Mouse (Mus musculus) ES-E14 (cell line): Measurements from ENCODE around the gene Sh3pxd2a. TPM values are rescaled to one million over a fixed set of nuclear protein-coding genes. Genes with fewer than 3 reads are reported as not detected.

ENCODE experiments used
- DNase-seq: peaks from one replicate; pipeline ENCODE4 v3.0.0-alpha.2; 2013; ENCODE audit warnings: low read depth, low spot score
- H3K27ac ChIP-seq: 2 replicates; pipeline ENCODE4 v1.5.1; 2012; ENCODE audit warnings: low read depth, mild to moderate bottlenecking, low read length, moderate library complexity, mixed read lengths; ENCODE audit not compliant: poor library complexity, insufficient read depth, severe bottlenecking
- H3K36me3 ChIP-seq: 2 replicates; pipeline ENCODE4 v1.6.1; 2012; ENCODE audit warnings: mild to moderate bottlenecking, low read length, moderate library complexity, mixed read lengths; ENCODE audit not compliant: control insufficient read depth, poor library complexity, insufficient read depth, severe bottlenecking
- H3K4me1 ChIP-seq, 2 experiments: fragments of 150-350 bp in 1 of 2; sonication (generic) in 1 of 2; 2 replicates each; pipeline ENCODE4 v1.6.1; 2012; ENCODE audit warnings: low read length in 2 of 2, mild to moderate bottlenecking in 1 of 2, mixed read lengths in 1 of 2; ENCODE audit not compliant: control insufficient read depth in 2 of 2, insufficient read depth in 2 of 2, poor library complexity in 1 of 2
- H3K4me3 ChIP-seq, 2 experiments: fragments of 150-350 bp in 1 of 2; sonication (generic) in 1 of 2; 2 replicates each; pipeline ENCODE4 v1.5.1; 2012; ENCODE audit warnings: low read length in 2 of 2, low read depth in 1 of 2, mild to moderate bottlenecking in 1 of 2, mixed read lengths in 1 of 2; ENCODE audit not compliant: insufficient read depth in 1 of 2, poor library complexity in 1 of 2, severe bottlenecking in 1 of 2
- H3K9ac ChIP-seq: 2 replicates; pipeline ENCODE4 v1.6.1; 2012; ENCODE audit warnings: low read depth, mild to moderate bottlenecking, low read length, mixed read lengths; ENCODE audit not compliant: poor library complexity, insufficient read depth, severe bottlenecking
- H3K9me3 ChIP-seq: fragments of 150-350 bp; sonication (generic); 2 replicates; pipeline ENCODE4 v1.6.1; 2012; ENCODE audit warnings: low read depth, mild to moderate bottlenecking, low read length; ENCODE audit not compliant: control insufficient read depth, insufficient read depth
- CHD2 ChIP-seq: IDR thresholded peaks from 2 replicates; pipeline ENCODE4 v1.6.1; 2014; ENCODE audit warnings: mild to moderate bottlenecking, low read depth, low read length, inconsistent platforms
- HCFC1 ChIP-seq: IDR thresholded peaks from 2 replicates; pipeline ENCODE4 v1.6.1; 2012; ENCODE audit warnings: low read length, inconsistent platforms, borderline replicate concordance; ENCODE audit not compliant: insufficient read depth
- MAFK ChIP-seq: IDR thresholded peaks from 2 replicates; pipeline ENCODE4 v1.6.1; 2014; ENCODE audit warnings: mild to moderate bottlenecking, low read depth, low read length, inconsistent platforms; ENCODE audit not compliant: insufficient read depth
- ZC3H11A ChIP-seq: IDR thresholded peaks from 2 replicates; pipeline ENCODE4 v1.6.1; 2012; ENCODE audit warnings: low read depth, mild to moderate bottlenecking, inconsistent platforms, low read length, borderline replicate concordance
- ZNF384 ChIP-seq: IDR thresholded peaks from 2 replicates; pipeline ENCODE4 v1.6.1; 2012; ENCODE audit warnings: low read depth, low read length, inconsistent platforms
- in situ Hi-C, 2 experiments: fragments of 600-800 bp; cut with MboI; formaldehyde crosslinking; loops; one replicate each; pipeline ENCODE4 v1.15.1; 2025; ENCODE audit warnings: low sequenced_read_pairs in 2 of 2, inconsistent platforms in 1 of 2; ENCODE audit not compliant: unreplicated experiment in 2 of 2
- total RNA-seq: library from RNA; depleted of rRNA; stranded (reverse); fragments of 300-350 nt; gene quantifications from 2 replicates; pipeline ENCODE4 v1.2.3, GENCODE M21; 2012

The Sh3pxd2a gene
- total RNA-seq, 1 experiment = 13.0 TPM

DNA sequence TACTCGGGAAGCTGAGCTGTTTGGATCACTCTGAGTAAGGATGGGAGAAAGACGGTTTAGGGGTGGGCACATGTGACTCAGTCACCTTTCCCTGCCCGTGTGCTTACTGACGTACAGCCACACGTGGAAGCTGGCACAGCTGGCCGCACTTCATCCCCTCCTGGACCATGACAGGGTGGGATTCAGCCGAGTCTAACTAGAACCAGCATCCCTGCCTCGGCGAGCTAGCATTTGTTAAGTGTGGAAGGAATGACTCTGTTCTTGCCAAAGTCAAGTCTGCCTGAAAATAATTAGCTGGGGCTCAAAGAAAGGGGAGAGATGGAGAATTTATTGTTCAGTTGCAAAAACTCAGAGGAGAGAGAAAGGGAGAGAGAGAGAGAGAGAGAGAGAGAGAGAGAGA is 193.7 kb downstream of the Sh3pxd2a start:
- TF ChIP-seq CHD2 (no peak), ZC3H11A (no peak)
- Histone ChIP-seq H3K4me3 (no peak overlapping the region), H3K4me1 (peaks cover 0 to 4% of the 10 kb centered on the region in 2 experiments; a peak in 1 of 4 replicates), H3K36me3 (peaks cover 22% of the 10 kb centered on the region; the same call in 1 of the 2 replicates), H3K9ac (no peak overlapping the region), H3K9me3 (no peaks in the 10 kb centered on the region), H3K27ac (no peak overlapping the region)
- DNase-seq = no peak
- in situ Hi-C loops = no loop called here

DNA sequence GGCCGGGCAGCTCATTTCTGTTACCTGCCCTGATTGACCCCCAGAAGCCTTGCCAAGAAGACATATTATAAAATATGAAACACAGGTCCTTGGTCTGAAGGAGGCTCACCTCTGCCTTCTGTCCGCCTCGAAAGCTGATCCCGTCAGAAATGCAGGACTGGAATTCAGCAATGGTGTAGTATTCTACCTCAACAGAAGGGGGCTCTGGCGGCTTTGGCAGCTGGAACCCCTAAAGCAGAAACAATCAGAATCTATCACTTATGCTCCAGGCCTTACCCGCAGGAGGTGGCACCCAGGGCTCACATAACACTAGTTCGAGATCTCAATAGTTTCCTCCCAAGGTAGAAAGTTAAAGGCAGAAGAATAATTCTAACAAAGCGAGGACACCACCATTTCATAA is 194.5 kb downstream of the Sh3pxd2a start:
- DNase-seq = no peak
- peaks cover 0 to 4% of the 10 kb centered on the region in 2 experiments; a peak in 1 of 4 replicates for H3K4me1 ChIP-seq
- TF ChIP-seq ZNF384 = no peak
- no peak for TF ChIP-seq HCFC1
- no peak for TF ChIP-seq CHD2
- TF ChIP-seq MAFK = no peak
- peak; percentile 16; the same call in 1 of the 2 replicates for TF ChIP-seq ZC3H11A
- no peak overlapping the region for H3K9ac ChIP-seq
- H3K27ac ChIP-seq = no peak overlapping the region
- peaks cover 22% of the 10 kb centered on the region; the same call in 1 of the 2 replicates for H3K36me3 ChIP-seq
- H3K4me3 ChIP-seq = no peak overlapping the region
- no peaks in the 10 kb centered on the region for H3K9me3 ChIP-seq
- in situ Hi-C loops = loop anchor here in 1 of 2 experiments (5.0 kb wide), 2 partner anchors 68 to 233 kb away; no protein-coding TSS in a partner anchor

DNA sequence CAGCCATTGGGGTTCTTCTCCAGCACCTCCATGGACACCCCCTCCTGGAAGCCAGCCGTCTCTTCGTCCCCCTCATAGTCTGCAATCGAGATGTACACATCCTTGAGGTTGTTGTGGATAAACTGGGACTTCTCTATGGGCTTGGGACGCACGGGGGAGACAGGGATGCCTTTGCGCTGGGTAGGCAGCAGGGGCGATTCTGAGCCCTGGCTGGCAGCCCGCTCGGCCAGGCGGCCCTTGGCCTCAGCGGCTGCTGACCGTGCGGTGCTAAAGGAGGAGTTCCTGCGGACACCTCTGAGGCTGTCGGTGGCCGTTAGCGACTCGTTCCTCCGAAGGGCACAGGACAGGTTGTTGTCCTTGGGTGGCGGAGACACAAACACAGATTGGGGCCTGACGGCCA is 197.1 kb downstream of the Sh3pxd2a start:
- no peak for DNase-seq
- Histone ChIP-seq H3K36me3 (peaks cover 12% of the 10 kb centered on the region; the same call in 1 of the 2 replicates), H3K27ac (no peak overlapping the region), H3K9me3 (no peaks in the 10 kb centered on the region), H3K4me1 (peaks cover 0 to 4% of the 10 kb centered on the region in 2 experiments; a peak in 1 of 4 replicates), H3K4me3 (peak overlapping the region; percentile 51 to 59), H3K9ac (peak overlapping the region; percentile 11; the same call in 1 of the 2 replicates)
- in situ Hi-C loops = loop anchor here in 1 of 2 experiments (5.0 kb wide), 2 partner anchors 70 to 235 kb away; no protein-coding TSS in a partner anchor
- no peak for TF ChIP-seq HCFC1
- no peak for TF ChIP-seq MAFK
- no peak for TF ChIP-seq ZC3H11A
- no peak for TF ChIP-seq CHD2
- TF ChIP-seq ZNF384 = no peak

DNA sequence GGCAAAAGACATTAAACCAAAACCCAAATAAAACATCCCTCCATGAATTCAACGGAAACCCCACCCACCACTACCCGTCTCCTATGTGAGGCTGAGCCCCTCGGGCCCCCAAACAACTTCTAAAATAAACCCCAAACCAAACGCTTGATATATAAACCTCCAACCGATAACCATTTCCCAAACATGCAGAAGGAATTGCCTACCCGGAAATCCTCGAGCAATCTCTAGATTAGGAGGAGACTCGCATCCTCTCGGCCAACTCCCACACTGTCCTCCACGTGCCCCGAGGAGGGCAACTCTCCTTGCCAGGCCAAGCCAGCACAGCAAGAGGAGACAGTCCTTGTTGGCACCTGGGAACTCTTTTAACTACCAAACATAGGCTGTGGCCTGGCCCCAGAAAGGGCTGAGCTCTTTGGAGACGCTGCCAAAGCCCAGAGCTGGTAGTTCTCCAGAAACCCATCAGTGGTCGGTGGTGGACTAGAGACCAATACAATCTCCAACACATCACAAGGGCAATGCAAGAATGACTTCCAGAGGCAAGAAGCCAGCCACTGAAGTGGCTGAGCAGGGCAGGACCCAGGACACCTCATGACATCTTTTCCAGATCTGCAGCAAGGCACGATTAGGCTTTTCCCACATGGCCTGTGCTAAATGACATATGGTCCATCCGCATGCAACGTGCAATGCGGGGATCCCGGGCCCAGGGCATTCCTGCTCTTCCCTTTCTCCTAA is 198.0 kb downstream of the Sh3pxd2a start:
- H3K4me3 ChIP-seq = no peak overlapping the region
- H3K4me1 ChIP-seq = peaks cover 0 to 4% of the 10 kb centered on the region in 2 experiments; a peak in 1 of 4 replicates
- no peak for DNase-seq
- no peak overlapping the region for H3K27ac ChIP-seq
- in situ Hi-C loops = loop anchor here in 1 of 2 experiments (5.0 kb wide), 2 partner anchors 71 to 236 kb away; no protein-coding TSS in a partner anchor
- peaks cover 8% of the 10 kb centered on the region; the same call in 1 of the 2 replicates for H3K36me3 ChIP-seq
- H3K9me3 ChIP-seq = no peaks in the 10 kb centered on the region
- TF ChIP-seq CHD2 (no peak), ZNF384 (no peak), HCFC1 (no peak), MAFK (no peak), ZC3H11A (no peak)
- H3K9ac ChIP-seq = no peak overlapping the region
